Mouse (Mus musculus) MN1 (cell line): ENCODE measurements around the gene Hmgcs1.

Experiments used
- DNase-seq: peaks from one replicate; pipeline ENCODE4 v3.0.0-alpha.2; 2016; ENCODE audit warnings: low spot score

Hmgcs1 gene

DNA sequence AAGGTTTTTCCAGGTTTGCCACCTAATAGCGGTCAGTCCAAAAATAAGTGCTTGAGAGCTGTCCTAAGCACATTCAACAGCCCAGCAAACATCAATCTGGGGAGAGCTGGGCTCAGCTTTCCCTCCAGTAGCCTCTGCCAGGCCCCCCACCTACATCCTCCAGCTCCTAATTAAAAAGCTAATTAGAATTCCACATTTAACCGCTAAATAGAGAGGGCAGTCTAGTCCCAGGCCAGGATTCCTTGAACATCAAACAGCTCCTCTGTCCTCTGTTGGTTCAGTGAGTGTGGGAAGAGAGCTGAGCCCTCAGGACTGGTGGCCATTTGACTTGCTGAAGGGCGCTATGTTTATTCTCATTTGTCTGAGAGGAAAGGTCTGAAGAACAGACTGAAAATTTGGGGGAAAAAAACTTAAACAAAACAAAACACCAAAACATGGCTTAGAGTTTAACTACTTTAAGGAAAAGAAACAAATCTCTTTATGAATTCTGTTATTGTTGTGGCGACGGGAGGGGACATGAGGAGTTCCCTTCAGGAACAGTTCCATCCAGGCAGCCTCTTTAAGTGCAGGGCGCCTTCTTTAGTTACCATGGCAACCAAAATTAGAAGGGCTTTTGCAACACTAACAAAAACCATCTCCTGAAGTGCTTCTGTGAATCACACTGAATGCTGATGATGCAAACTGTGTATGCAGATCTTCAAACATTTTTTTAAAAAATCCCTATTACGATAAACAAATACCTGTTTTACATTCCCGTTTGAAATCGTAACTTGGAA is 63.9 kb downstream of the Hmgcs1 start:
- peak; percentile 69 for DNase-seq

DNA sequence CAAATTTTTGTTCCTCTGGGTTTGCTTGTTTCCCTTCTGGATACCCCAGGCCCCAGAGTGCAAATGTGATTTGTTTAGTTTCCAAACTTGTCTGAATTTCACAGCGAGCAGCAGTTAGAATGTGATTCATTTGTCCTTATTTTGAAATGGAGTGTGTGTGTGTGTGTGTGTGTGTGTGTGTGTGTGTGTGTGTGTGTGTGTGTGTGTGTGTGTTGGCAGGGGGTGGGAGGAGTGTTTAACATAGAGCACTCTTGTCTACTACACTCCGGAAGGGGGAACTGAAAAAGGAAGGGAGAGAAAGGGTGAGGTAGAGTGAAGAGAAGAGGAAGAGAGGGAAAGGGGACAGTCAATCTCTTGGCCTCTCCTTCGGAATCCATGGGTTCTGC is 64.4 kb downstream of the Hmgcs1 start:
- no peak for DNase-seq

DNA sequence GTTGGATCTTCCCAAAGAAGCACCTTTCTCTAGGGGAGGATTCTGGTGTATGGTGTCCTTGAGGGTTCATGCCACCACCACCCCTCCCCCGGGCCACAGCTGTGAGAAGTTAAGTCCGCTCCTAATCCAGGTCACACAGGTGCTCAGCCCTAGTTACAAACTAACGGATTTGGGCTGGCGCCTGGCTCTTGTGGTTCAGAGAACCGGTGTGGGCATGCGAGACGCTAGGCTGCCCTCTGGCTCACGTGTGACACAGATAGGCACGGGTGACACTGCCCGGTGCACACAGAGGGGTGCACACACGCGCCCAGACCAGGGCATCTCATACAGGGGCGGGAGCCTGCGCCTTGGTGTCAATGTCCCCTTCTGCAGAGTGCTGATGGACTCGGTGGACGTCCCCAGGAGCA is 65.0 kb downstream of the Hmgcs1 start:
- peak; percentile 58 for DNase-seq

DNA sequence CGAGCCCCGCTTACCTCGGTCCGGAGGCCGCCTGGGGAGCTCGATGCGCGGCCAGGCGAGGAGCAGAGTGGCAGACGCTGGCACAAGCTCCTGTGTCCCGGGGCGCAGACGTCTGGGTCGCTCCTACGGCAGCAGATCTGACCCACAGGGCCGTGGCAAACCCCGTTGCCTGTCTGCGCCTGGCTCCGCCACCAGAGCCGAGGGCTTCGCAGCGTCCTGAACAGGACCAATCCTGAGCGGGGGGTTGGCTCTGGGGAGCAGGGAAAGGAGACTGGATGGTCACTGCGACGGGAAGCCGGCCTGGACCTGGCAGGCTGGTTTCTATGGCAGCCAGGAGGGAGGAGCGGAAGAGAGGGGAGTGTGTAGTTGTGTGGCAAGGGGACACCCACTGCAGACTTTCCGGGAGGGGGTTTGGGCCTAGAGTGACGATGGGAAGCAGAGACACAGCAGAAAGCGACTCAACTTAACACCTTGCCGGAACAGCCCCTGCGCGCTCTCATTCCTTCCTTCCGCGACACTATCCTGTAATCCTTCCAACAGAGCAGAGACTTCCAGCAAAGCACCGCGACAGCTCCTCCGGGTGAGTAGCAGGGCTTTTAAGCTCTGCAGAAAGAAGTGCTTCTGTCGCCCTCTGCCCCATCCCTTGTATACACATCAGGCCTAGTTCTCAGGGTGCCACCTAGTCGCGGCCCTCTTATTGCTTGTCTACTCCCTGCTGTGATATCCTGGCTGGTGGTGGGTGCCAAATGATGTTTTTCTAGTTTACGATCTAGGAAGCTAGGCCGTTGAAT is 65.7 kb downstream of the Hmgcs1 start, which contains the start of gene Nim1k:
Gene Nim1k, minus strand, starts transcription at position 202 of the 791 bp plus-strand sequence.
- peak; percentile 95 for DNase-seq

DNA sequence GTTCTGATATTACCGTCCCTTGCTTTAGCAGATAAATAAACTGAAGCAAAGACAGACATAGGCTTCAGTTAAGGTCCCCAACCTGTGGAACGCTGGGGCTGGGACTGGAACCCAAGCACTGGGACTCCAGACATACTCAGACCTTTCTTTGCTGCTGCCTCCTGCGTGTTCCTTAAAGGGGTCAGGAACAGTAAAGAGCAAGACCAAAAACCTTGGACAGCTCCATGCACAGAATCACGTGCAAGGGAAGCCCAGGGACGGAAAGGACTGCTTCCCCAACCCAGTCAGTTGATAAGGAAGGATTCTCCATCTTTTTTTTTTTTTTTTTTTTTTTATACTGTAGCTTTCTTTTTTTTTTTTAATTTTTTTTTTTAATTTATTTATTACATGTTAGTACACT is 66.7 kb downstream of the Hmgcs1 start:
- DNase-seq, result no peak
